Mouse (Mus musculus) heart, adult 9 months (tissue): Measurements from ENCODE around the gene Rnps1.

Experiments
- DNase-seq, 2 experiments: peaks; one replicate each; pipeline ENCODE4 v3.0.0; 2022; ENCODE audit warnings: low spot score in 2 of 2

The Rnps1 gene

DNA sequence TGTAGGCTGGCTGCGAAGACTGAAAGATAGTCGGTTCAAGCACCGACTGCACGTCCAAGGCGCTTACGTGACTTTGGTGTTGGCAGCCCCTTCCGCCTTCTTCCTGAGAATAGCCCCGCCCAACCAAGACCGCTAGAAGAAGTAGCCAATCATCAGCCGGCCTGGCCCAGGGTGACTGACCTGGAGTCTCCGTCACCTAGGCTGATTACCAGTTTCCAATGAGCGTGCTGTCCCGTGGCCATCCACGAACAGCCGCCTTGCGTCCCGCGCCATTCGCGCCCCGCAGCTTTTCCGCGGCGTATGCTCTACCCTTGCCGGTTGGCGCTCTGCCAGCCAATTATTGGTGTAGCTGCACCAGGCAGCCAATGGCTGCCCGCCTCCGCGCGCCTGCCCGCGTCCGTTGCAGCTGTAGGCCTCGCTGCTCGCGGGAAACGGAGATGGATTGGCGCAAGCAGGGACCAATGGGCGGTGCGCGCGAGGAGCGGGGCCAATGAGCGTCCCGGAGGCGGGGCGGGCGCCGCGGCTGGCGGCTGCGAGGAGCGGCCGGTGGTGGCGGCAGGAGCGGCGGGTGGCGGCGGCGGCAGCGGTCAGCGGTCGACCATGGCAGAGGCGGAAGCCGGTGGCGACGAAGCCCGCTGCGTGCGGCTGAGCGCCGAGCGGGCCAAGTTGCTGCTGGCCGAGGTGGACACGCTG is 55.7 kb downstream of the Rnps1 start, which contains the start of the genes E4f1 and Pgp:
E4f1 (minus strand) TSS at position 404 of the 693 bp plus-strand sequence.
Pgp (plus strand) TSS at position 483 of the 693 bp plus-strand sequence.
- peak; percentile 99 for DNase-seq

DNA sequence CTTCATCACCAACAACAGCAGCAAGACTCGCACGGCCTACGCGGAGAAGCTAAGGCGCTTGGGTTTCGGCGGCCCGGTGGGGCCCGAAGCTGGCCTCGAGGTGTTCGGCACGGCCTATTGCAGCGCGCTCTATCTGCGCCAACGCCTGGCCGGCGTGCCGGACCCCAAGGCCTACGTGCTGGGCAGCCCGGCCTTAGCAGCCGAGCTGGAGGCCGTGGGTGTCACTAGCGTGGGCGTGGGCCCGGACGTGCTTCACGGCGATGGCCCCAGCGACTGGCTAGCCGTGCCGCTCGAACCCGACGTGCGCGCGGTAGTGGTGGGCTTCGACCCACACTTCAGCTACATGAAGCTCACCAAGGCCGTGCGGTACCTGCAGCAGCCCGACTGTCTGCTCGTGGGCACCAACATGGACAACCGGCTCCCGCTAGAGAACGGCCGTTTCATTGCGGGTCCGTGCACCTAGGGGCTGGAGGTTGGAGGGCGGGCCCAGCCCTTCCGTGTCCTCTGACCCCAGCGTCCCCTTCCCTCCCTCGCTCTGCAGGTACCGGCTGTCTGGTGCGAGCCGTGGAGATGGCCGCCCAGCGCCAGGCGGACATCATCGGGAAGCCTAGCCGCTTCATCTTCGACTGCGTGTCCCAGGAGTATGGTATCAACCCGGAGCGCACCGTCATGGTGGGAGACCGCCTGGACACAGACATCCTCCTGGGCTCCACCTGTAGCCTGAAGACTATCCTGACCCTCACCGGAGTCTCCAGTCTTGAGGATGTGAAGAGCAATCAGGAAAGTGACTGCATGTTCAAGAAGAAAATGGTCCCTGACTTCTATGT is 56.5 kb downstream of the Rnps1 start:
- DNase-seq, result peak in 1 of 2 experiments; percentile 34

DNA sequence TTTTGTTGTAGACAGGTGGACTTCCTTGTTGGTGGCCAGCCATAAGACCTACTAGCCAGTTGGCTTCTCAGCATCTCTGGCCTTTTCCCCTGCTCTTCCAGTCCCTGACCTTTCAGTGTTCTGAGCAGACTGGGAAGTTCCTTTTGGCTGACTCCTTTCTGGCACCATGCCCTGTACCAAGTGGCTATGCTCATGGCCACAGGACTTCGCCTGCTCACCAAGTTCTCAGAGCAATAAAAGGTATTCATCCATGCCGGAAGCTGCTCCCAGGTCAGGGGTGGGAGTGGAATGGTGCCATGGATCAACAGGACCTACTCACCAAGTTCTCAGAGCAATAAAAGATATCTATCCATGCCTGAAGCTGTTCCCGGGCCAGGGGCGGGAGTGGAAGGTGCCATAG is 58.1 kb downstream of the Rnps1 start:
- DNase-seq, result peak; percentile 44 to 53

DNA sequence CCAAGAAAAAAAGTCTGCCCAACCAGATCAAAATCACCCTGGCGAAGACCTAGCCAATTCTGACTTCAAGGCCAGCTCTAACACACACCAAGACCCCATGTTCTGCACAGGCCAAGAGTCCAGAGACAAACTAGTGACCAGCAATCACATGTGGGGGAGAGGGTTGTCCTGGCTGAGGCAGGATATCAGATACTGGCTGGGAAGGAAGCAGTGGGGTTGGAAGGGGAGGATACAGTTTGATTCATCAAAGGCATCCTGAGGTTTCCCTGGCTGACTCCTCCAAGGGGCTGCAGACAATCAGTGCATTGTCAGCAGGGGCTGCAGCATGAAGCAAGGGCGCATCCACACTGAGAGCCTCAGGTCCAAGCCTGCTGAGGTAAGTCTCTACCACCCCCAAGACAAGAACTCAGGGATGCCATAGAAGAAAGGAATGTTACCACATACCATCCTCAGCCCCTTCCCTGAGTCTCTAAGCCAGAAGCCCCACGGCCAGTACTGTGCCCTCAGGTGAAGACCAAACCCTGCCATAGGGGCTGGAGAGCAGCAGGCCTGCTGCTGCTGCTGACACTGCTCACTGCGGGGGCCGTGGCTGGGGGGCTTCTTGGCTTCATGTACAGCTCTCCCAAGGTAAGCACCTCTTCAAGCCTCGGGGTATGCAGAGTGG is 59.4 kb downstream of the Rnps1 start, which contains the start of gene Bricd5:
Bricd5 (plus strand) TSS at position 273 of the 664 bp plus-strand sequence.
- no peak for DNase-seq

DNA sequence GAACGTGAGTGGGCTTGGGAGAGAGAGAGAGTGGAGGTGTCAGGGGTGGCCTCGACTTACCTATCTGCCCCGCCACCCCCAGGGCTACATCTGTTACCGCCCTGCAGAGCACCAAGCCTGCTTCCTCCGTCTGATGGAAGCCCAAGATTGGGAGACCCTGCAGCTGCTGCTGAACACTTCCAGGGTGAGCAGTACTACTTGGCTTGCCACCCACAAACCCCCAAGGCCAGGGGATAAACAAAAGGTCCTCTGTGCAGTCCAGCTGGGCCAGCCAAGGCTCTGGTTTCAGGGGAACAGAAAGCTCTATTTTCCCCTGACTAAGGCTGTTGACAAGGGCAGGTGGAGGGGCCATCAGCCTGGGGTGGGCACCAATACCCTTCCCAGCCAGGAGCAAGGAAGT is 60.2 kb downstream of the Rnps1 start:
- DNase-seq, result no peak
